Mouse (Mus musculus) heart, adult 2 months (tissue): ENCODE data around the gene Ppy. TPM values are rescaled to one million over a fixed set of nuclear protein-coding genes. Genes with fewer than 3 reads are reported as not detected.

Source experiments
- DNase-seq, 2 experiments: peaks; one replicate each; pipeline ENCODE4 v3.0.0; 2021
- H3K27ac ChIP-seq: fragments of 200-600 bp; 2 replicates; pipeline ENCODE4 v1.8.1; 2022
- H3K27me3 ChIP-seq: fragments of 200-500 bp; 2 replicates; pipeline ENCODE4 v1.6.1; 2012; ENCODE audit warnings: mild to moderate bottlenecking, low read length, inconsistent platforms, mixed read lengths; ENCODE audit not compliant: control insufficient read depth, insufficient read depth
- H3K36me3 ChIP-seq: fragments of 200-500 bp; 2 replicates; pipeline ENCODE4 v1.6.1; 2012; ENCODE audit warnings: low read length, inconsistent platforms; ENCODE audit not compliant: control insufficient read depth, insufficient read depth
- H3K4me1 ChIP-seq: fragments of 200-500 bp; 2 replicates; pipeline ENCODE4 v1.6.1; 2011; ENCODE audit warnings: low read length; ENCODE audit not compliant: control insufficient read depth, insufficient read depth
- H3K4me3 ChIP-seq: fragments of 200-600 bp; 2 replicates; pipeline ENCODE4 v1.8.1; 2022
- H3K79me2 ChIP-seq: fragments of 200-500 bp; replicated peaks from 2 replicates; pipeline ENCODE4 v1.6.1; 2012; ENCODE audit warnings: mild to moderate bottlenecking, inconsistent platforms, low read length, moderate library complexity, mixed read lengths; ENCODE audit not compliant: control insufficient read depth, insufficient read depth
- H3K9ac ChIP-seq: fragments of 200-500 bp; 2 replicates; pipeline ENCODE4 v1.6.1; 2012; ENCODE audit warnings: low read depth, mild to moderate bottlenecking, control low read depth, inconsistent platforms, low read length, mixed read lengths
- CTCF ChIP-seq: fragments of 200-600 bp; IDR thresholded peaks from 2 replicates; pipeline ENCODE4 v1.8.1; 2022; ENCODE audit warnings: antibody characterized with exemption, mild to moderate bottlenecking, moderate library complexity
- EP300 ChIP-seq: fragments of 200-500 bp; IDR thresholded peaks from 2 replicates; pipeline ENCODE4 v1.6.1; 2011; ENCODE audit warnings: low read depth, low read length, control low read depth; ENCODE audit not compliant: insufficient read depth
- POLR2A ChIP-seq: fragments of 200-500 bp; IDR thresholded peaks from 2 replicates; pipeline ENCODE4 v1.6.1; 2011; ENCODE audit warnings: mild to moderate bottlenecking, low read depth, low read length, control low read depth; ENCODE audit not compliant: insufficient read depth
- WGBS: fragments of 180-500 bp; shearing (Covaris S2); methylation state at CpG from one replicate; pipeline ENCODE4 v1.1.7; 2018; 5-methylcytosine and 5-hydroxymethylcytosine counted together
- intact Hi-C: fragments of 180-260 bp; cut with DNase I; formaldehyde crosslinking; loops from one replicate; pipeline ENCODE4 v1.15.1; 2025
- polyA plus RNA-seq: library from polyadenylated mRNA; depleted of rRNA; stranded (reverse); fragments of >200 nt; gene quantifications from 2 replicates; pipeline ENCODE4 v1.2.3, GENCODE M21; 2012
- total RNA-seq, 2 experiments: library from RNA; stranded (reverse); gene quantifications; 2 replicates each; pipeline ENCODE4 v1.2.3; 2021

Ppy gene
- total and polyA plus RNA-seq, 3 experiments, result not detected

GRCm38 (mm10) chr11:102116241-102116640, 15.1 kb upstream of the Ppy start:
- Histone ChIP-seq H3K27ac (no peak overlapping the region), H3K4me3 (no peak overlapping the region), H3K27me3 (no peaks in the 10 kb centered on the region; the same call in 1 of the 2 replicates), H3K9ac (no peak overlapping the region), H3K79me2 (no peaks in the 10 kb centered on the region), H3K36me3 (no peaks in the 10 kb centered on the region), H3K4me1 (no peaks in the 10 kb centered on the region)
- WGBS, result 45% methylated on average over 8 of the region's 8 CpGs
- DNase-seq, result no peak
- TF ChIP-seq POLR2A (no peak), EP300 (no peak), CTCF (no peak)
- intact Hi-C loops, result no loop called here

DNA sequence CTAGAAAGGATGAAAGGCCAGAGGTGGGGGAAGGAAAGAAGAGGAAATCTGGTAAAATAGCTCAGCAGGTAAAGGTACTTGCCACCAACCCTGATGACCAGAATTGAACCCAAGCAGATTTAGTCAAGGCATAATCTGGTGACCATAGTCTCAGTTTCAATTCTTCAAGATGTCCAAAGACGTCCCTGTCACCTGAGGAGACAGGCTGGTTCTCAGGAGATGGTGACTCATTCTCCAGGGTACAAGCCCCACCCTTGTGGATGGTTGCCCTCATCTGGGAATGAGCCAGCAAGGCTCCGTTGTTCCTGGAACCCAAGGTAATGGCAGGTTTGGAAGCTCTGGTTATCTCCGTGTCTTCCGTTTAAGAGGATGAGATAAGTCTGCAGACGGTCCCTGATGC, 10.5 kb upstream of the Ppy start:
- no peak overlapping the region for H3K9ac ChIP-seq
- TF ChIP-seq EP300 (no peak), POLR2A (no peak), CTCF (no peak)
- intact Hi-C loops, result no loop called here
- no peaks in the 10 kb centered on the region for H3K79me2 ChIP-seq
- no peaks in the 10 kb centered on the region for H3K4me1 ChIP-seq
- WGBS, result 29% methylated on average over 5 of the region's 5 CpGs
- no peaks in the 10 kb centered on the region for H3K36me3 ChIP-seq
- no peak overlapping the region for H3K4me3 ChIP-seq
- peaks cover 5% of the 10 kb centered on the region for H3K27me3 ChIP-seq
- H3K27ac ChIP-seq, result no peak overlapping the region
- DNase-seq, result no peak

DNA sequence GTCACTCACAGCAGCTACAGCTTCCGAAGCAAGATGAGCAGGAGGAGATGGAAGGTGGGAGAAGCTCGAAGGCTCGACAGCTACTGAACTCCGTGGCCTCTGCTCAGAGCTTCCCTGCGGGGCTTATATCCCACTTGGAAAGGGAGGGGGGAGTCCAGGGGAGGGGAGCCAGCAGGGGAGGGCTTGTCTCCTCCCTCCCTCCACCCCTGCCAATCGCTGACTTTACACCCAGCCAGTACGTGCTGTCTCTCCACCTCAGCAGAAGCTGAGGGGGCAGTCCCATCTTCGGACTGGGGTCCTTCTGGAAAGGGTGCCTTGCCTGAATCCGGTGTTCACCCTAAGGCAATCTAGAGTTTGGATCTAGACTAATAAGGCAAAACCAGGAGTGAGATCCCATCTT, 6.6 kb upstream of the Ppy start, which contains the start of gene Pyy:
Pyy (minus strand) TSS at position 101 of the 400 bp plus-strand sequence.
- TF ChIP-seq EP300 (no peak), POLR2A (no peak), CTCF (no peak)
- Histone ChIP-seq H3K27me3 (peaks cover 5% of the 10 kb centered on the region), H3K27ac (no peak within 1 kb of the TSS), H3K4me3 (no peak within 1 kb of the TSS), H3K4me1 (no peaks in the 10 kb centered on the region), H3K9ac (no peak within 1 kb of the TSS), H3K79me2 (no peaks in the 10 kb centered on the region), H3K36me3 (no peaks in the 10 kb centered on the region)
- 15% methylated on average over 9 of the region's 9 CpGs for WGBS
- DNase-seq, result no peak
- intact Hi-C loops, result no loop called here

DNA sequence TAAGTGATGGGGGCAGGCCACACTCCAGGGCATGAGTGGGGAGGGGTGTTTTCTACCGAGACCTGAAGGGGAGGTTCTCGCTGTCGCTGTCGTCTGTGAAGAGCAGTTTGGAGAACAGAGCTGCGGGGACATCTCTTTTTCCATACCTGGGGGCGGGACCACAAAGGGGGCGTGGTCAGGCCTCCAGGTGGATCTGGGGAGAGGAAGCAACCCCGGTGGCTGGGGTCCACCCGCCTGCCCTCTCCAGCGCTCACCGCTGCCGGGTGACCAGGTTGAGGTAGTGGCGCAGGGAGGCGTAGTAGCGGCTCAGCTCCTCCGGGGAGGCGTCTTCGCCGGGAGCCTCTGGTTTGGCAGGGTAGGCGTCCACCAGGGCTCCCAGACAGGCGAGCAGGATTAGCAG, 5.8 kb upstream of the Ppy start:
- 2% methylated on average over 21 of the region's 21 CpGs for WGBS
- Histone ChIP-seq H3K27ac (no peak overlapping the region), H3K9ac (no peak overlapping the region), H3K36me3 (no peaks in the 10 kb centered on the region), H3K4me3 (no peak overlapping the region), H3K4me1 (no peaks in the 10 kb centered on the region), H3K79me2 (no peaks in the 10 kb centered on the region), H3K27me3 (peaks cover 5% of the 10 kb centered on the region)
- TF ChIP-seq EP300 (no peak), CTCF (no peak), POLR2A (no peak)
- no peak for DNase-seq
- intact Hi-C loops, result no loop called here

- Histone ChIP-seq H3K27ac (no peak overlapping the region), H3K36me3 (no peaks in the 10 kb centered on the region), H3K4me3 (no peak overlapping the region), H3K4me1 (no peaks in the 10 kb centered on the region), H3K27me3 (peaks cover 3% of the 10 kb centered on the region), H3K79me2 (no peaks in the 10 kb centered on the region), H3K9ac (no peak overlapping the region)
- no peak for TF ChIP-seq EP300
- peak; percentile 99 for TF ChIP-seq CTCF
- WGBS, result 14% methylated on average over 17 of the region's 17 CpGs
- intact Hi-C loops, result loop anchor here (1.0 kb wide), 2 partner anchors 38 to 165 kb away; no protein-coding TSS in a partner anchor
- peak; percentile 57 to 78 for DNase-seq
Measured at GRCm38 (mm10) chr11:102102485-102103258, 1.6 kb upstream of the Ppy start.

DNA sequence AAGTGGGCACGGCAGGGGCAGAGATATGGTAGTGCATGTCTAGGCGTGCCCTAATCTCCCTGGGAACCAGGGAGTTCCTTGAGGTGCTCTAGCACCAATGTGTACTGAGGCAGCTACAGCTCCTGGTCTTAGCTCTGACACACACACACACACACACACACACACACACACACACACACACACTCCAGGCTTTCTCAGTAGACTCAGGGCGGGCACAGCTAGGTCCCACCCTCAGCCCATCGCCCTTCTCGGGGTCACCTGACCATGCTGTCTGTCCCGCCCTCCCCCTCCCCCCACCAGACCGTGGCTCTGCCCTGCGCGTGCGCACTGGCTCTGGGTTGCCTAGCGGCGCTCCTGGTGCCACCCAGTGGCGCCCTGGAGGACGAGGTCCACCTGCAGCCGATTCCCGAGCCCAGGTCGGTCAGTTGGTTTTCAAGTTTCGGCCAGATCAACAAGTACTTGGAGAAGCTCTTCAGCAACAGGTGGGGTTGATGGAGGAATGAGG, 4.2 kb downstream of the Ppy start:
- intact Hi-C loops, result loop anchor here (2.0 kb wide), 1 partner anchor 36 kb away; no protein-coding TSS in a partner anchor
- TF ChIP-seq EP300, result no peak
- TF ChIP-seq CTCF, result peak; percentile 55
- Histone ChIP-seq H3K27ac (no peak overlapping the region), H3K9ac (no peak overlapping the region), H3K4me1 (no peaks in the 10 kb centered on the region), H3K4me3 (no peak overlapping the region), H3K27me3 (no peaks in the 10 kb centered on the region), H3K79me2 (no peaks in the 10 kb centered on the region), H3K36me3 (no peaks in the 10 kb centered on the region)
- WGBS, result 5% methylated on average over 18 of the region's 18 CpGs
- DNase-seq, result peak; percentile 52 to 53
